Mouse (Mus musculus) heart, postnatal 0 days (tissue): ENCODE data around the gene Hoxa5. TPM values are rescaled to one million over a fixed set of nuclear protein-coding genes. Genes with fewer than 3 reads are reported as not detected.

ENCODE experiments used
- ATAC-seq: fragments of 200-750 bp; cut with Nextera tagmentation; 2 replicates; pipeline ENCODE4 v1.8.0; 2017; ENCODE audit warnings: low read depth, moderate number of reproducible peaks, moderate library complexity; ENCODE audit not compliant: insufficient read depth
- DNase-seq: peaks from one replicate; pipeline ENCODE4 v3.0.0-alpha.2; 2016; ENCODE audit warnings: low spot score
- H3K27ac ChIP-seq: fragments of 300-500 bp; sonication (generic); 2 replicates; pipeline ENCODE4 v1.5.1; 2014; ENCODE audit warnings: low read depth, mild to moderate bottlenecking
- H3K27me3 ChIP-seq: fragments of 300-500 bp; sonication (generic); 2 replicates; pipeline ENCODE4 v1.6.1; 2014; ENCODE audit warnings: low read length, mixed read lengths; ENCODE audit not compliant: control insufficient read depth, insufficient read depth
- H3K36me3 ChIP-seq: fragments of 300-500 bp; sonication (generic); replicated peaks from 2 replicates; pipeline ENCODE4 v1.6.1; 2014; ENCODE audit warnings: low read length, mixed read lengths; ENCODE audit not compliant: control insufficient read depth, insufficient read depth
- H3K4me1 ChIP-seq: fragments of 300-500 bp; sonication (generic); 2 replicates; pipeline ENCODE4 v1.6.1; 2014; ENCODE audit warnings: antibody characterized with exemption; ENCODE audit not compliant: control insufficient read depth, insufficient read depth
- H3K4me2 ChIP-seq: fragments of 300-500 bp; sonication (generic); 2 replicates; pipeline ENCODE4 v1.6.1; 2014; ENCODE audit warnings: low read depth, mild to moderate bottlenecking, low read length, moderate library complexity
- H3K4me3 ChIP-seq: fragments of 300-500 bp; sonication (generic); 2 replicates; pipeline ENCODE4 v1.5.1; 2014; ENCODE audit warnings: low read depth, low read length
- H3K9ac ChIP-seq: fragments of 300-500 bp; sonication (generic); replicated peaks from 2 replicates; pipeline ENCODE4 v1.6.1; 2014; ENCODE audit warnings: low read depth, low read length, mixed read lengths
- H3K9me3 ChIP-seq: fragments of 300-500 bp; sonication (generic); replicated peaks from 2 replicates; pipeline ENCODE4 v1.6.1; 2016; ENCODE audit warnings: low read length; ENCODE audit not compliant: control insufficient read depth
- CTCF ChIP-seq: IDR thresholded peaks from 2 replicates; pipeline ENCODE4 v1.5.1; 2016; ENCODE audit warnings: antibody characterized with exemption, control low read depth, low read depth
- EP300 ChIP-seq: IDR thresholded peaks from 2 replicates; pipeline ENCODE4 v1.6.1; 2016; ENCODE audit warnings: antibody characterized with exemption, low read depth
- WGBS: fragments of 180-500 bp; shearing (Covaris S2); extraction: QIAGEN DNeasy Blood & Tissue Kit; methylation state at CpG from one replicate; pipeline ENCODE4 v1.1.7; 2014; 5-methylcytosine and 5-hydroxymethylcytosine counted together
- polyA plus RNA-seq: library from polyadenylated mRNA; unstranded; fragments of >200 nt; fragmentation: Nextera tagmentation; extraction: Ambion mirVana; gene quantifications from 2 replicates; pipeline ENCODE4 v1.2.1, GENCODE M21; 2015
- total RNA-seq: library from RNA; depleted of rRNA; stranded (reverse); fragments of >200 nt; gene quantifications from 2 replicates; pipeline ENCODE4 v1.2.3, GENCODE M21; 2014; ENCODE audit warnings: low replicate concordance

Gene Hoxa5
- total and polyA plus RNA-seq, 2 experiments from 2014 or later = 0.36 to 3.5 TPM

DNA sequence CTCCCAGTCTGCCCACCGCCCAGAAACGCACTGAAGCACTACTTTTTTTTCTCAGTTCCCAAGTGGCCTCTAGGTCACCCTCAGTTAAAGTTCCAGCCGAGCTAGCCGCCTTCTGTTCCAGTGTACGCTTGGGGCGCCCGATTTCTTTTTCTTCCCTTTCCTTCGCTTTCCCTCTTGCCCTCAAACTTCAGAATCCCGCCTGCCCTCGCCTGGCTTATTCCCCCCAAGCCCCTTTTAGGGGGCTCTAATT is 1.3 kb downstream of the Hoxa5 start:
- no peak for DNase-seq
- H3K4me2 ChIP-seq = peak overlapping the region; percentile 56
- 4% methylated on average over 10 of the region's 10 CpGs for WGBS
- no peak for ATAC-seq
- no peaks in the 10 kb centered on the region for H3K36me3 ChIP-seq
- no peak overlapping the region for H3K27ac ChIP-seq
- H3K4me3 ChIP-seq = peak overlapping the region; percentile 48
- TF ChIP-seq CTCF = no peak
- no peak for TF ChIP-seq EP300
- no peaks in the 10 kb centered on the region for H3K9me3 ChIP-seq
- H3K9ac ChIP-seq = no peak overlapping the region
- H3K27me3 ChIP-seq = peaks cover 99% of the 10 kb centered on the region
- H3K4me1 ChIP-seq = no peaks in the 10 kb centered on the region

DNA sequence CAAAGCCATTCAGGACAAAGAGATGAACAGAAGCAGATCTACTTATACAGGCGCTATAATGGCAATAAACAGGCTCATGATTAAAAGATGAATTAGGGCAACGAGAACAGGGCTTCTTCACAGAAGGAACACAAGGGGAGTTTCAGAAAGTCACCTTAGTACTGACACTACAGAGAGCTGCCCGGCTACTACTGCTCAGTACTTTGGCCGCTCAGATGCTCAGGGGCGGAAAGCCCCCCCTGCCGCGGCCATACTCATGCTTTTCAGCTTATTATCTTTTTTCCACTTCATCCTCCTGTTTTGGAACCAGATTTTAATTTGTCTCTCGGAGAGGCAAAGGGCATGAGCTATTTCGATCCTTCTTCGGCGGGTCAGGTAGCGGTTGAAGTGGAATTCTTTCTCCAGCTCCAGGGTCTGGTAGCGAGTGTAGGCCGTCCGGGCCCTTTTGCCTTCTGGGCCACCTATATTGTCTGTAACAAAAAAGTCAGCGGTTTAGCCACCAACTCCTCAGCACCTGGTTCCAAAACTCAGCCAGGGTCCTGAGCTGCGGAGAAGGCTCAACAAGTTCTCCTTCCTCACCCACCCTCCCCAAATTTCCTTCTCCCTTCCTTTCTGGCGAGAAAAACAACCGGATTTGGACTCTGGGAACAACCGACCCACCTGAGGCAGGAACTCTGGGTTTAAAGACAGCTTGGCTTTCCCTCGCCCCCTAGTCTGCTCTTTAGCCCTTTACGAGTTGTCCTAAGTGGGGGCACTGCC is 1.8 kb downstream of the Hoxa5 start:
- H3K27me3 ChIP-seq = peaks cover 100% of the 10 kb centered on the region
- H3K9me3 ChIP-seq = no peaks in the 10 kb centered on the region
- TF ChIP-seq CTCF (no peak), EP300 (no peak)
- H3K9ac ChIP-seq = no peak overlapping the region
- H3K4me1 ChIP-seq = no peaks in the 10 kb centered on the region
- no peak for DNase-seq
- peak overlapping the region; percentile 48 for H3K4me3 ChIP-seq
- H3K4me2 ChIP-seq = peak overlapping the region; percentile 56
- ATAC-seq = no peak
- H3K36me3 ChIP-seq = no peaks in the 10 kb centered on the region
- 15% methylated on average over 22 of the region's 22 CpGs for WGBS
- H3K27ac ChIP-seq = no peak overlapping the region

DNA sequence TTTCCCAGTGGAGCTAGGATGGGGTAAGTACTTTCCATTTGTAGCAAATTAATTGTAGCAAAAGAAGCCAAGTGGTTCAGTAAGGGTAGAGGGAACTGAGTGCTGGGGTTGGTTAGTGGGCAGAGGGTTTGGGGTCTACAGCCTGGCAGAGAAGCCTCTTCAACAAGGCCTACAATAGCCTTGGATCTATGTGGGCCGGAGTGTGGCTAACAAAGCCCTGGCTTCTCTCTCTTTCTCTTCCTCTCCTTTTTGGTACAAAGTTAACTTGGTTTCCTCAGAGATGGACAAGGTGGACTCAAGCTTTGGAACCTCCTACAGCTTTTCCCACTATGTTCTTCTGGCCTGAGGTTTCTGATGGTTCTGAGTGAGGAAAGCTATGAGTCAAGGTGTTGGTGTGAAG is 3.1 kb downstream of the Hoxa5 start:
- no peak overlapping the region for H3K27ac ChIP-seq

GRCm38 (mm10) chr6:52200751-52201250 is 3.6 kb downstream of the Hoxa5 start:
- Histone ChIP-seq H3K9ac (no peak overlapping the region), H3K27me3 (peaks cover 100% of the 10 kb centered on the region), H3K27ac (no peak overlapping the region), H3K4me1 (no peaks in the 10 kb centered on the region), H3K4me3 (no peak overlapping the region), H3K4me2 (no peak overlapping the region), H3K9me3 (no peaks in the 10 kb centered on the region), H3K36me3 (no peaks in the 10 kb centered on the region)
- 27% methylated on average over 10 of the region's 10 CpGs for WGBS
- ATAC-seq = no peak
- DNase-seq = no peak
- TF ChIP-seq EP300 (no peak), CTCF (no peak)

More for the DNA sequence above, 3.1 kb downstream of the Hoxa5 start:
- WGBS = 21% methylated on average over 1 of the region's 1 CpGs
- H3K9me3 ChIP-seq = no peaks in the 10 kb centered on the region
- H3K4me3 ChIP-seq = no peak overlapping the region
- H3K4me1 ChIP-seq = no peaks in the 10 kb centered on the region
- no peak overlapping the region for H3K9ac ChIP-seq
- no peak for ATAC-seq
- TF ChIP-seq EP300 = no peak
- TF ChIP-seq CTCF = no peak
- DNase-seq = no peak
- peaks cover 100% of the 10 kb centered on the region for H3K27me3 ChIP-seq
- no peaks in the 10 kb centered on the region for H3K36me3 ChIP-seq
- no peak overlapping the region for H3K4me2 ChIP-seq

- Histone ChIP-seq H3K4me1 (no peaks in the 10 kb centered on the region), H3K4me3 (no peak overlapping the region), H3K9me3 (no peaks in the 10 kb centered on the region), H3K27ac (no peak overlapping the region), H3K9ac (no peak overlapping the region), H3K27me3 (peaks cover 100% of the 10 kb centered on the region), H3K4me2 (no peak overlapping the region), H3K36me3 (no peaks in the 10 kb centered on the region)
- ATAC-seq (no peak), DNase-seq (no peak)
- WGBS = 13% methylated on average over 30 of the region's 30 CpGs
- no peak for TF ChIP-seq CTCF
- no peak for TF ChIP-seq EP300
Observed at GRCm38 (mm10) chr6:52200073-52200750, 4.2 kb downstream of the Hoxa5 start.
